Mouse (Mus musculus): ENCODE measurements at regions not wholly inside any gene's neighbourhood (a gene's known extent, or its start where the extent isn't known, plus 50 kb on each side); places are given as distances from the start of the nearest gene placed in this dataset.

- H3K27me3 ChIP-seq (replicated peaks) = peaks cover 7% of the 10 kb centered on the region
- H3K4me3 ChIP-seq (replicated peaks) = no peak overlapping the region
- no peaks in the 10 kb centered on the region for H3K36me3 ChIP-seq (replicated peaks; ENCODE audit: low read length)
- no peaks in the 10 kb centered on the region for H3K9me3 ChIP-seq
- TF ChIP-seq FLI1 (IDR thresholded peaks at IDR 0.05; ENCODE audit: low read length) (no peak), GATA1 (IDR thresholded peaks at IDR 0.05; ENCODE audit: borderline replicate concordance, low read length) (no peak)
- H3K4me1 ChIP-seq = no peaks in the 10 kb centered on the region
Observed at GRCm38 (mm10) chr2:160526377-160527125, 119.1 kb upstream of the Top1 start.

- H3K4me3 ChIP-seq (replicated peaks) = no peak overlapping the region
- no peaks in the 10 kb centered on the region for H3K36me3 ChIP-seq (replicated peaks; ENCODE audit: low read length)
- no peaks in the 10 kb centered on the region for H3K4me1 ChIP-seq
- TF ChIP-seq FLI1 (IDR thresholded peaks at IDR 0.05; ENCODE audit: low read length) (no peak), GATA1 (IDR thresholded peaks at IDR 0.05; ENCODE audit: borderline replicate concordance, low read length) (no peak)
- H3K27me3 ChIP-seq (replicated peaks) = peaks cover 7% of the 10 kb centered on the region
- H3K9me3 ChIP-seq = no peaks in the 10 kb centered on the region
Observed at GRCm38 (mm10) chr2:160529306-160529705, 116.4 kb upstream of the Top1 start.

- H3K4me1 ChIP-seq = no peaks in the 10 kb centered on the region
- H3K4me3 ChIP-seq (replicated peaks) = no peak overlapping the region
- H3K9me3 ChIP-seq = no peaks in the 10 kb centered on the region
- H3K27me3 ChIP-seq (replicated peaks) = peaks cover 7% of the 10 kb centered on the region
- TF ChIP-seq FLI1 (IDR thresholded peaks at IDR 0.05; ENCODE audit: low read length) (no peak), GATA1 (IDR thresholded peaks at IDR 0.05; ENCODE audit: borderline replicate concordance, low read length) (no peak)
- no peaks in the 10 kb centered on the region for H3K36me3 ChIP-seq (replicated peaks; ENCODE audit: low read length)
Observed at GRCm38 (mm10) chr2:160530377-160530776, 115.3 kb upstream of the Top1 start.

GRCm38 (mm10) chr2:160537319-160537719 lies 108.4 kb upstream of the Top1 start:
- TF ChIP-seq FLI1 (IDR thresholded peaks at IDR 0.05; ENCODE audit: low read length) (no peak), GATA1 (IDR thresholded peaks at IDR 0.05; ENCODE audit: borderline replicate concordance, low read length) (no peak)
- Histone ChIP-seq H3K36me3 (replicated peaks; ENCODE audit: low read length) (no peaks in the 10 kb centered on the region), H3K4me3 (replicated peaks) (no peak overlapping the region), H3K9me3 (peaks cover 4% of the 10 kb centered on the region; the same call in 1 of the 2 replicates), H3K4me1 (no peaks in the 10 kb centered on the region; the same call in 1 of the 2 replicates), H3K27me3 (replicated peaks) (peaks cover 2% of the 10 kb centered on the region)

GRCm38 (mm10) chr2:160545527-160545926 lies 100.2 kb upstream of the Top1 start:
- H3K36me3 ChIP-seq (replicated peaks; ENCODE audit: low read length) = no peaks in the 10 kb centered on the region
- H3K27me3 ChIP-seq (replicated peaks) = no peaks in the 10 kb centered on the region
- TF ChIP-seq GATA1 (IDR thresholded peaks at IDR 0.05; ENCODE audit: borderline replicate concordance, low read length) (no peak), FLI1 (IDR thresholded peaks at IDR 0.05; ENCODE audit: low read length) (no peak)
- H3K4me1 ChIP-seq = no peaks in the 10 kb centered on the region
- no peaks in the 10 kb centered on the region for H3K9me3 ChIP-seq
- no peak overlapping the region for H3K4me3 ChIP-seq (replicated peaks)

- Histone ChIP-seq H3K9me3 (no peaks in the 10 kb centered on the region), H3K27me3 (replicated peaks) (no peaks in the 10 kb centered on the region), H3K4me3 (replicated peaks) (no peak overlapping the region), H3K4me1 (no peaks in the 10 kb centered on the region), H3K36me3 (replicated peaks; ENCODE audit: low read length) (no peaks in the 10 kb centered on the region)
- TF ChIP-seq FLI1 (IDR thresholded peaks at IDR 0.05; ENCODE audit: low read length) (no peak), GATA1 (IDR thresholded peaks at IDR 0.05; ENCODE audit: borderline replicate concordance, low read length) (no peak)
Observed at GRCm38 (mm10) chr2:160552121-160552669, 93.5 kb upstream of the Top1 start.

GRCm38 (mm10) chr2:160561711-160562110 lies 84.0 kb upstream of the Top1 start:
- H3K4me1 ChIP-seq = no peaks in the 10 kb centered on the region
- TF ChIP-seq FLI1 (IDR thresholded peaks at IDR 0.05; ENCODE audit: low read length) = no peak
- TF ChIP-seq GATA1 (IDR thresholded peaks at IDR 0.05; ENCODE audit: borderline replicate concordance, low read length) = no peak
- no peaks in the 10 kb centered on the region for H3K27me3 ChIP-seq (replicated peaks)
- no peaks in the 10 kb centered on the region for H3K9me3 ChIP-seq
- H3K4me3 ChIP-seq (replicated peaks) = no peak overlapping the region
- H3K36me3 ChIP-seq (replicated peaks; ENCODE audit: low read length) = no peaks in the 10 kb centered on the region

- TF ChIP-seq GATA1 (IDR thresholded peaks at IDR 0.05; ENCODE audit: borderline replicate concordance, low read length) (no peak), FLI1 (IDR thresholded peaks at IDR 0.05; ENCODE audit: low read length) (no peak)
- H3K27me3 ChIP-seq (replicated peaks) = no peaks in the 10 kb centered on the region
Observed at GRCm38 (mm10) chr2:160567813-160568212, 77.9 kb upstream of the Top1 start.

GRCm38 (mm10) chr2:160569496-160569895 lies 76.2 kb upstream of the Top1 start:
- TF ChIP-seq FLI1 (IDR thresholded peaks at IDR 0.05; ENCODE audit: low read length) (no peak), GATA1 (IDR thresholded peaks at IDR 0.05; ENCODE audit: borderline replicate concordance, low read length) (no peak)
- no peak overlapping the region for H3K4me3 ChIP-seq (replicated peaks)
- peaks cover 8% of the 10 kb centered on the region for H3K27me3 ChIP-seq (replicated peaks)
- peaks cover 4% of the 10 kb centered on the region; the same call in 1 of the 2 replicates for H3K4me1 ChIP-seq
- no peaks in the 10 kb centered on the region for H3K9me3 ChIP-seq
- H3K36me3 ChIP-seq (replicated peaks; ENCODE audit: low read length) = no peaks in the 10 kb centered on the region

More at GRCm38 (mm10) chr2:160567813-160568212, 77.9 kb upstream of the Top1 start:
- H3K9me3 ChIP-seq = no peaks in the 10 kb centered on the region
- H3K36me3 ChIP-seq (replicated peaks; ENCODE audit: low read length) = no peaks in the 10 kb centered on the region
- H3K4me1 ChIP-seq = no peaks in the 10 kb centered on the region; the same call in 1 of the 2 replicates
- no peak overlapping the region for H3K4me3 ChIP-seq (replicated peaks)
